Mouse (Mus musculus) layer of hippocampus, adult 2 months (tissue): ENCODE measurements around the gene Agrp. TPM values are rescaled to one million over a fixed set of nuclear protein-coding genes. Genes with fewer than 3 reads are reported as not detected.

Source experiments
- DNase-seq, 2 experiments: peaks; one replicate each; pipeline ENCODE4 v3.0.0; 2022; ENCODE audit warnings: low spot score in 2 of 2
- H3K27ac ChIP-seq: fragments of 200-600 bp; 2 replicates; pipeline ENCODE4 v1.8.1; 2022
- H3K4me3 ChIP-seq: fragments of 200-600 bp; 2 replicates; pipeline ENCODE4 v1.8.1; 2022; ENCODE audit warnings: mild to moderate bottlenecking
- CTCF ChIP-seq: fragments of 200-600 bp; conservative IDR thresholded peaks from 2 replicates; pipeline ENCODE4 v1.8.1; 2022; ENCODE audit warnings: antibody characterized with exemption, mild to moderate bottlenecking, moderate library complexity
- microRNA-seq, 2 experiments: library from miRNA; unstranded; fragments of <30 nt; microRNA quantifications; one replicate each; pipeline ENCODE4 v1.2.0; 2021
- total RNA-seq, 2 experiments: library from RNA; stranded (reverse); gene quantifications; 2 replicates each; pipeline ENCODE4 v1.2.3; 2021

Agrp gene
- total RNA-seq, 2 experiments from 2014 or later = not detected

GRCm38 (mm10) chr8:105533439-105533838 is 103.8 kb downstream of the Agrp start:
- no peak overlapping the region for H3K27ac ChIP-seq
- H3K4me3 ChIP-seq = no peak overlapping the region
- DNase-seq = no peak
- no peak for TF ChIP-seq CTCF

- peak; percentile 75 for TF ChIP-seq CTCF
- no peak for DNase-seq
Observed at GRCm38 (mm10) chr8:105531774-105532173, 105.4 kb downstream of the Agrp start.

GRCm38 (mm10) chr8:105529271-105529670 is 107.9 kb downstream of the Agrp start:
- Histone ChIP-seq H3K27ac (no peak overlapping the region), H3K4me3 (no peak overlapping the region)
- no peak for TF ChIP-seq CTCF
- DNase-seq = no peak

More at GRCm38 (mm10) chr8:105531774-105532173, 105.4 kb downstream of the Agrp start:
- H3K4me3 ChIP-seq = no peak overlapping the region
- H3K27ac ChIP-seq = no peak overlapping the region

GRCm38 (mm10) chr8:105528206-105528605 is 109.0 kb downstream of the Agrp start:
- Histone ChIP-seq H3K27ac (no peak overlapping the region), H3K4me3 (no peak overlapping the region)
- DNase-seq = no peak
- TF ChIP-seq CTCF = no peak

GRCm38 (mm10) chr8:105527110-105527509 is 110.1 kb downstream of the Agrp start:
- H3K4me3 ChIP-seq = no peak overlapping the region
- DNase-seq = no peak
- TF ChIP-seq CTCF = no peak
- H3K27ac ChIP-seq = no peak overlapping the region

- no peak for DNase-seq
- Histone ChIP-seq H3K27ac (no peak overlapping the region), H3K4me3 (no peak overlapping the region)
- TF ChIP-seq CTCF = no peak
Observed at GRCm38 (mm10) chr8:105522890-105523289, 114.3 kb downstream of the Agrp start.

- Histone ChIP-seq H3K4me3 (no peak overlapping the region), H3K27ac (no peak overlapping the region)
- TF ChIP-seq CTCF = no peak; the same call in none of the 2 replicates
- DNase-seq = no peak
Observed at GRCm38 (mm10) chr8:105521995-105522769, 115.0 kb downstream of the Agrp start.

GRCm38 (mm10) chr8:105521061-105521460 is 116.1 kb downstream of the Agrp start:
- Histone ChIP-seq H3K4me3 (no peak overlapping the region), H3K27ac (no peak overlapping the region)
- no peak for DNase-seq
- no peak for TF ChIP-seq CTCF

GRCm38 (mm10) chr8:105520521-105520920 is 116.7 kb downstream of the Agrp start:
- DNase-seq = no peak
- H3K27ac ChIP-seq = no peak overlapping the region
- no peak for TF ChIP-seq CTCF
- H3K4me3 ChIP-seq = no peak overlapping the region

GRCm38 (mm10) chr8:105519591-105519990 is 117.6 kb downstream of the Agrp start:
- TF ChIP-seq CTCF = no peak
- DNase-seq = no peak
- H3K4me3 ChIP-seq = no peak overlapping the region
- no peak overlapping the region for H3K27ac ChIP-seq

- H3K27ac ChIP-seq = no peak within 1 kb of the TSS
- DNase-seq = no peak
- H3K4me3 ChIP-seq = peak within 1 kb of the TSS; percentile 51
Observed at GRCm38 (mm10) chr8:105518436-105519313, 118.5 kb downstream of the Agrp start, which contains the start of gene Hsd11b2. Gene Hsd11b2 (plus strand): TSS chr8:105518755.

GRCm38 (mm10) chr8:105517346-105517745 is 119.8 kb downstream of the Agrp start:
- TF ChIP-seq CTCF = no peak
- H3K4me3 ChIP-seq = no peak overlapping the region
- no peak overlapping the region for H3K27ac ChIP-seq
- DNase-seq = no peak

More at GRCm38 (mm10) chr8:105518436-105519313, 118.5 kb downstream of the Agrp start, which contains the start of gene Hsd11b2:
- peak; percentile 26 for TF ChIP-seq CTCF

Small RNA genes lying within 50 kb of the gene (microRNA-seq; reads per million reads assigned to microRNA genes)
- 0.32 to 1.3 reads per million in 2 experiments for gene Mir1966

Other genes starting within 250 kb of the Agrp start
- gene Kctd19, start 223.9 kb downstream of the Agrp start, total RNA-seq = not detected
- gene Lrrc36, start 223.8 kb downstream of the Agrp start, total RNA-seq = under 1 TPM; 0.42 to 0.84 TPM
- 10 to 100 TPM; 36.5 to 36.8 TPM for gene Tppp3, start 165.9 kb downstream of the Agrp start, total RNA-seq
- 10 to 100 TPM; 36.2 to 38.9 TPM for gene Zdhhc1, start 140.5 kb downstream of the Agrp start, total RNA-seq
- not detected for gene Hsd11b2, start 118.6 kb downstream of the Agrp start, total RNA-seq
- gene Atp6v0d1, start 71.3 kb downstream of the Agrp start, total RNA-seq = 100 to 1,000 TPM; 278 to 305 TPM
- 10 to 100 TPM; 88.7 to 94.8 TPM for gene Ripor1, start 32.1 kb downstream of the Agrp start, total RNA-seq
- gene Ctcf, start 825 bp downstream of the Agrp start, total RNA-seq = 10 to 100 TPM; 70.4 to 82.6 TPM
- gene Carmil2, start 48.9 kb upstream of the Agrp start, total RNA-seq = 10 to 100 TPM; 71.1 to 76.9 TPM
- 10 to 100 TPM; 41.1 to 41.5 TPM for gene Acd, start 63.7 kb upstream of the Agrp start, total RNA-seq
- gene Pard6a, start 63.8 kb upstream of the Agrp start, total RNA-seq = 10 to 100 TPM; 32.7 to 35.4 TPM
- under 1 TPM in 1 of 2 experiments, not detected in 1; 0.84 TPM for gene 4933405L10Rik, start 70.3 kb upstream of the Agrp start, total RNA-seq
- 10 to 100 TPM in 1 of 2 experiments, 1 to 10 TPM in 1; 8.1 to 10.8 TPM for gene Enkd1, start 70.8 kb upstream of the Agrp start, total RNA-seq
- 10 to 100 TPM; 18.2 to 22.8 TPM for gene Gfod2, start 121.3 kb upstream of the Agrp start, total RNA-seq
- gene Ranbp10, start 190.0 kb upstream of the Agrp start, total RNA-seq = 10 to 100 TPM; 25.1 to 27.3 TPM
- gene Tsnaxip1, start 190.3 kb upstream of the Agrp start, total RNA-seq = under 1 TPM; 0.22 to 0.28 TPM
- gene Cenpt, start 215.9 kb upstream of the Agrp start, total RNA-seq = 10 to 100 TPM; 14.6 to 16.0 TPM
- gene Thap11, start 217.7 kb upstream of the Agrp start, total RNA-seq = 10 to 100 TPM; 37.2 to 38.9 TPM
- 10 to 100 TPM; 33.5 to 40.8 TPM for gene Nutf2, start 223.2 kb upstream of the Agrp start, total RNA-seq
- gene Edc4, start 243.5 kb upstream of the Agrp start, total RNA-seq = 10 to 100 TPM; 69.0 to 70.4 TPM